Mouse (Mus musculus) stomach, postnatal 0 days (tissue): Measurements from ENCODE around the gene Cfap58.

ENCODE experiments used
- CTCF ChIP-seq: IDR thresholded peaks from 2 replicates; pipeline ENCODE4 v1.5.1; 2016; ENCODE audit warnings: antibody characterized with exemption, low read depth, mild to moderate bottlenecking, moderate library complexity
- EP300 ChIP-seq: optimal IDR thresholded peaks from 2 replicates; pipeline ENCODE3; 2016; ENCODE audit warnings: antibody characterized with exemption

- no peak for TF ChIP-seq CTCF
- TF ChIP-seq EP300 = no peak
Observed at GRCm38 (mm10) chr19:48021435-48021834, 84.0 kb downstream of the Cfap58 start.
